Mouse (Mus musculus) fat pad, adult 2 months (tissue): ENCODE measurements around the gene Rcor1.

Experiments used
- DNase-seq: peaks from one replicate; pipeline ENCODE4 v3.0.0-alpha.2; 2011; ENCODE audit warnings: low read depth, low spot score; ENCODE audit errors: extremely low read depth

Gene Rcor1

DNA sequence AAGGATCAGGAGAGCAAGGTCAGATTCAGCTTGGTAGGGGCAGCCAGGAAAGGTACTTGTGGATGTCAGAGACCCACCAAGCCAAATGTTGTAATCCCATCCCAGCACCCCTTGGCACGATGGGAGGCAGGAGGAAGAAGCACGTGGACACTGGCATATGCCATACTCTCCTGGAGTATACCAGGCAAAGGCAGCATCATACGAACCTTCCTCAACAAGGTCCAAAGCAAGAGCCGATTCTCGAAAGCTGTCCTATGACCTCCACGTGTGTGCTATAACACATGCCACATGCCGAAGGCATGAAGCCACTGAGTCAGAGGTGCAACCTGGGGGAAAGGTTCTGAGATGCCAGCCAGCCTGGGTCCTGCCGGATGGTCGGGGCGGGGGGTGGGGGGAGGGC, 121.7 kb downstream of the Rcor1 start:
- no peak for DNase-seq

DNA sequence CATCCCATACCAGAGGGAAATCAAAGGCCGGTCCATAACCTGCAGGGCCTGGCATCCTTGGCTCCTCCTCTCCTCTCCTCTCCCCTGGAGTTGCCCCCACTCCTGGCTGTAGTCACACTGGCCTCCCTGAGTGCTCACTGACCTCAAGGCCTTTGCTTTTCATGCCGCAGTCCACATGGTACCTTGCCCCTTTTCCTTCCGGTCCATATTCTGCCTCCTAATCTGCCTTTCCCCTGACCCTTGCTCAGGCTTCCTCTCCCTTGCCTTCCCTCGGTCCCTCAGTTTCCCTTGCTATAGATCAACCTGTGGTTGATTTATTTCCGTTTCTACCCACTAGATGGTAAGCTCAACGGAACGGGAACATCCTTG, 122.8 kb downstream of the Rcor1 start:
- no peak for DNase-seq

DNA sequence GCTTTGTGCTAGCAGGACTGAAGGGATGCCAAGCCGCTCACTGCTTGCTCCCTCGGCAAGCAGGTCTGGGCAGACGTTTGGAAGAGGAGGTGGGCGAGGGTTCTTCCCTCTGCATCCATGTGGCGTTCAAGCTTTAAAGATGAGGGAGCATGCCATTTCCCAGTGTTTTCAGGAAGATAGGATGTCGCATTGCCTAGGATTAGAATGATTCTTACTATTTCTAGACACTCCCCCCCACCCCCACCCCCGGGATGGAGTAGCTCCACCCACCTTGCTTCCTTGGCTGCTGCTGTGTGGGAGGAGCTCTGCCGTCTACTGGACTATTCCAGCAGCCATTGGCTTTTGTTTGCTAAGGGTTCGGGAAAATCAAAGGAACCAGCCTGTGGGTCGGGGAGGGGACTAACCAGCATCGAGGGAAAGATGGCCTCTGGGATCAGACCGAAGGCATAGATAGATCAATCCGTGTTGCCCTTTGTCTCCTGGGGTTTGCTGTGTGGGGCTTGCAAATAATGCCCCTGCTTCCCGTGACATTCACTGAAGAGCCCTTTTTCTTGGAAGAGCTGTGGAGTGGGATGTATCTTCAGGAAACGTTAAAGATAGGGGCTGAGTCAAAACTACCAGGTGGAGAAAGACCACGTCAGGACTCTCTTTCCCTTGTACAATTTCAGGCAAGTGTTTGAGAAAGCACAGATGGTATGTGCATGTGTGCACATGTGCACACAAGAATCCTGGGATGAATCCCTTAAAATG, 123.3 kb downstream of the Rcor1 start:
- no peak for DNase-seq

DNA sequence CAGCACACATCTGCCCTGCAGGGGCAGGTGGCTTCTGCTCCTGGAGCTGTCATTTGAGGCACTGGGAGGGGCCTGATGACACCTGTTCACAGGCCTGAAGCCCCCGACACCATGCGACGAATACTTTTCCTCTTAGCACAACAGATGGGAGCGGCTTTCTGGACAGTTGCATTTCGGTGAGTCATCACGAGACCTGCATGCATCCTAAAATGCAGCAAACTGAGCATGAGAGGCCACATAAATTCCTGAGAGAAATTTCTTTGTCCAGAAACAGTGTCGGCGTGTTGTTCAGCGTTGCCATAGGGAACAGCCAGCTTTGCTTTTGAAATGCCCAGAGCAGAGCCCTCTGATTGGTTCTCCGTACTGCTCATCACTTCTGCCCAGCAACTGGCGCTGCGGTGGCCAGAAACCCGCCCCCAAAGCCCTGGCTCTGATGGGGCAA, 125.2 kb downstream of the Rcor1 start:
- DNase-seq = peak; percentile 30

DNA sequence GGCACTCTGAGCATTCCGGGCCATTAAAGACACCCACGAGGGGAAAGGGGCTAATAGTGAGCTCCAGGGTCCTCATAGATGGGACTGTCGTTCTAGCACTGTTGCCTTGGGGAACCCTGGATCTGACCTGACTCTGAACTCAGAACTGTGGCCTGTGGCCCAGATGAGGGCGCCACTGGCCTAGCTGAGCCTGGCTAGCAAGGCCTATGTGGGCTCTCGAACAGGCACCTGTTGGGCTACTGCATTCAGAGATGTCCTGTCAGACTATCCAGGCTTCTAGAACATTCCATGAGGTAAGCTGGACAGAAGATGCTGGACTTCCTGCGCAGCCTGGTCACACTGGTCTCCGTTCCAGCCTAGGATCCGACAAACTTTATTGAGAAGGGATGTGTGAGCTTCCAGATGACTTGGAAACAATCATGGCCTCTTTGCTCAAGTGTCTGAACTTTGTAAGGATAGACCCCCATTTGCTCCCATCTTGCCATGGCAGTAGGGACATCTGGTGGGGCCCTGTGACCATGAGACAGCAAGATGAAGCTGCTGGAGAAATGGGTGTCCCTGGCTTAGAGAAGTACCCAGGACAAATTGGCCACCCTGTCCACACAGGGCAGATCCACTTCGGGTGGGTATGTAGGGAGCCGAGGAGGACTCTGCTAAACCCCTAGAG, 126.1 kb downstream of the Rcor1 start:
- no peak for DNase-seq
